Mouse (Mus musculus): Measurements from ENCODE around the gene Cdk2. TPM values are rescaled to one million over a fixed set of nuclear protein-coding genes. Genes with fewer than 3 reads are reported as not detected.

Cdk2 gene
- total and polyA plus RNA-seq, 2 experiments from 2014 or later = 10.7 to 11.1 TPM

DNA sequence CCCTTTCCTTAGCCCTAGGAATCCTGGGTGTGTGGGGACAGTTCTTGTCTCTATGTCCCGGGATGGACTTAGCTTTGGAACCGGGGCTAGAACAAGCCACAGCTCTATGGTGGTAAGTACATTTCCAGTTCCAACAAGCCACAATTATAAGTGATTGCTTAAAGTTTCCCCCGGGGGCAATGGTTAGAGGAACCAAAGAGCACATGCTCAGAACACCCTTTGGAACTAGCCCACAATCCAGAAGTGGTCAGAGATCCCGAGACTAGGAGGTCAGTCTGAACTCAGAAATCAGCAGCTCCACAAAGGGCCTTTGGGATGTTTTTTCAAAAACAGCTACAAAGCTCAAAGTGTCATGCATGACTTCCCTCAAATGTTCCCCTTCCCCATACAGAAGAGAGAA lies 51.0 kb downstream of the Cdk2 start:
- Histone ChIP-seq H3K4me3 (ENCODE audit: low read depth, low read length) (no peak overlapping the region), H3K36me3 (ENCODE audit: insufficient read depth, low read length) (no peaks in the 10 kb centered on the region), H3K4me2 (ENCODE audit: low read depth, low read length, poor library complexity, severe bottlenecking) (no peak overlapping the region), H3K9ac (replicated peaks; ENCODE audit: low read length, poor library complexity, severe bottlenecking) (no peak overlapping the region), H3K27ac (ENCODE audit: low read depth, low read length) (no peak overlapping the region), H3K4me1 (ENCODE audit: insufficient read depth, low read length) (no peaks in the 10 kb centered on the region), H3K9me3 (ENCODE audit: low read length) (no peaks in the 10 kb centered on the region), H3K27me3 (ENCODE audit: insufficient read depth, low read length) (no peaks in the 10 kb centered on the region)
- ATAC-seq (ENCODE audit: low FRiP score) (no peak), DNase-seq (ENCODE audit: low spot score) (no peak)
- WGBS = 77% methylated on average over 4 of the region's 4 CpGs
- no peak for TF ChIP-seq CTCF (IDR thresholded peaks at IDR 0.05)

Other genes with a start within 250 kb of the Cdk2 start
- gene Smarcc2, start 245.8 kb downstream of the Cdk2 start, total RNA-seq (2014; rRNA removed) = 216 and 233 TPM in 2 replicates
- 129 and 143 TPM in 2 replicates for gene Smarcc2, start 245.8 kb downstream of the Cdk2 start, polyA plus RNA-seq (2015; fragmentation: Nextera tagmentation; extraction: Ambion mirVana)
- 648 and 715 TPM in 2 replicates for gene Myl6, start 210.9 kb downstream of the Cdk2 start, total RNA-seq (2014; rRNA removed)
- gene Myl6, start 210.9 kb downstream of the Cdk2 start, polyA plus RNA-seq (2015; fragmentation: Nextera tagmentation; extraction: Ambion mirVana) = 946 and 1,057 TPM in 2 replicates
- gene Myl6b, start 206.3 kb downstream of the Cdk2 start, total RNA-seq (2014; rRNA removed) = 24.6 and 28.6 TPM in 2 replicates
- 4.9 and 5.4 TPM in 2 replicates for gene Myl6b, start 206.3 kb downstream of the Cdk2 start, polyA plus RNA-seq (2015; fragmentation: Nextera tagmentation; extraction: Ambion mirVana)
- 16.2 and 16.6 TPM in 2 replicates for gene Esyt1, start 179.2 kb downstream of the Cdk2 start, total RNA-seq (2014; rRNA removed)
- gene Esyt1, start 179.2 kb downstream of the Cdk2 start, polyA plus RNA-seq (2015; fragmentation: Nextera tagmentation; extraction: Ambion mirVana) = 7.3 and 7.4 TPM in 2 replicates
- 20.6 and 30.3 TPM in 2 replicates for gene Zc3h10, start 157.3 kb downstream of the Cdk2 start, total RNA-seq (2014; rRNA removed)
- gene Zc3h10, start 157.3 kb downstream of the Cdk2 start, polyA plus RNA-seq (2015; fragmentation: Nextera tagmentation; extraction: Ambion mirVana) = 12.0 and 12.5 TPM in 2 replicates
- gene Rpl41, start 155.7 kb downstream of the Cdk2 start, total RNA-seq (2014; rRNA removed) = 772 and 807 TPM in 2 replicates
- gene Rpl41, start 155.7 kb downstream of the Cdk2 start, polyA plus RNA-seq (2015; fragmentation: Nextera tagmentation; extraction: Ambion mirVana) = 2,464 and 2,473 TPM in 2 replicates
- gene Pa2g4, start 139.0 kb downstream of the Cdk2 start, total RNA-seq (2014; rRNA removed) = 78.0 and 82.4 TPM in 2 replicates
- gene Pa2g4, start 139.0 kb downstream of the Cdk2 start, polyA plus RNA-seq (2015; fragmentation: Nextera tagmentation; extraction: Ambion mirVana) = 107 and 110 TPM in 2 replicates
- 1.1 and 1.2 TPM in 2 replicates for gene Erbb3, start 115.4 kb downstream of the Cdk2 start, total RNA-seq (2014; rRNA removed)
- gene Erbb3, start 115.4 kb downstream of the Cdk2 start, polyA plus RNA-seq (2015; fragmentation: Nextera tagmentation; extraction: Ambion mirVana) = 0.21 and 0.33 TPM in 2 replicates
- 1,580 and 1,646 TPM in 2 replicates for gene Rps26, start 78.3 kb downstream of the Cdk2 start, total RNA-seq (2014; rRNA removed)
- 382 and 398 TPM in 2 replicates for gene Rps26, start 78.3 kb downstream of the Cdk2 start, polyA plus RNA-seq (2015; fragmentation: Nextera tagmentation; extraction: Ambion mirVana)
- gene Ikzf4, start 59.0 kb downstream of the Cdk2 start, total RNA-seq (2014; rRNA removed) = 21.9 and 26.2 TPM in 2 replicates
- 16.8 and 17.9 TPM in 2 replicates for gene Ikzf4, start 59.0 kb downstream of the Cdk2 start, polyA plus RNA-seq (2015; fragmentation: Nextera tagmentation; extraction: Ambion mirVana)
- gene Suox, start 31.0 kb downstream of the Cdk2 start, total RNA-seq (2014; rRNA removed) = 11.5 and 15.7 TPM in 2 replicates
- gene Suox, start 31.0 kb downstream of the Cdk2 start, polyA plus RNA-seq (2015; fragmentation: Nextera tagmentation; extraction: Ambion mirVana) = 8.9 and 11.8 TPM in 2 replicates
- 129 and 131 TPM in 2 replicates for gene Rab5b, start 8.8 kb downstream of the Cdk2 start, total RNA-seq (2014; rRNA removed)
- gene Rab5b, start 8.8 kb downstream of the Cdk2 start, polyA plus RNA-seq (2015; fragmentation: Nextera tagmentation; extraction: Ambion mirVana) = 112 and 115 TPM in 2 replicates
- gene Pmel, start 836 bp downstream of the Cdk2 start, total RNA-seq (2014; rRNA removed) = 0.76 and 3.4 TPM in 2 replicates
- gene Pmel, start 836 bp downstream of the Cdk2 start, polyA plus RNA-seq (2015; fragmentation: Nextera tagmentation; extraction: Ambion mirVana) = 1.0 and 1.1 TPM in 2 replicates
- 4.5 and 7.5 TPM in 2 replicates for gene Dgka, start 39.8 kb upstream of the Cdk2 start, total RNA-seq (2014; rRNA removed)
- gene Dgka, start 39.8 kb upstream of the Cdk2 start, polyA plus RNA-seq (2015; fragmentation: Nextera tagmentation; extraction: Ambion mirVana) = 4.9 and 5.1 TPM in 2 replicates
- gene Pym1, start 42.9 kb upstream of the Cdk2 start, total RNA-seq (2014; rRNA removed) = 54.9 and 60.1 TPM in 2 replicates
- gene Pym1, start 42.9 kb upstream of the Cdk2 start, polyA plus RNA-seq (2015; fragmentation: Nextera tagmentation; extraction: Ambion mirVana) = 48.0 and 52.2 TPM in 2 replicates
- 1.3 and 1.8 TPM in 2 replicates for gene Mmp19, start 85.9 kb upstream of the Cdk2 start, total RNA-seq (2014; rRNA removed)
- gene Mmp19, start 85.9 kb upstream of the Cdk2 start, polyA plus RNA-seq (2015; fragmentation: Nextera tagmentation; extraction: Ambion mirVana) = 0.29 and 0.54 TPM in 2 replicates
- gene Dnajc14, start 99.0 kb upstream of the Cdk2 start, total RNA-seq (2014; rRNA removed) = 31.4 and 39.4 TPM in 2 replicates
- 34.6 and 37.7 TPM in 2 replicates for gene Dnajc14, start 99.0 kb upstream of the Cdk2 start, polyA plus RNA-seq (2015; fragmentation: Nextera tagmentation; extraction: Ambion mirVana)
- 18.6 and 21.8 TPM in 2 replicates for gene Tmem198b, start 99.3 kb upstream of the Cdk2 start, total RNA-seq (2014; rRNA removed)
- 17.1 and 18.9 TPM in 2 replicates for gene Tmem198b, start 99.3 kb upstream of the Cdk2 start, polyA plus RNA-seq (2015; fragmentation: Nextera tagmentation; extraction: Ambion mirVana)
- 30.7 and 36.8 TPM in 2 replicates for gene Sarnp, start 112.3 kb upstream of the Cdk2 start, total RNA-seq (2014; rRNA removed)
- gene Sarnp, start 112.3 kb upstream of the Cdk2 start, polyA plus RNA-seq (2015; fragmentation: Nextera tagmentation; extraction: Ambion mirVana) = 120 and 126 TPM in 2 replicates
- 6.9 and 11.1 TPM in 2 replicates for gene Ormdl2, start 116.6 kb upstream of the Cdk2 start, total RNA-seq (2014; rRNA removed)
- gene Ormdl2, start 116.6 kb upstream of the Cdk2 start, polyA plus RNA-seq (2015; fragmentation: Nextera tagmentation; extraction: Ambion mirVana) = 15.0 and 15.6 TPM in 2 replicates
- 16.9 and 22.4 TPM in 2 replicates for gene Gdf11, start 186.7 kb upstream of the Cdk2 start, total RNA-seq (2014; rRNA removed)
- gene Gdf11, start 186.7 kb upstream of the Cdk2 start, polyA plus RNA-seq (2015; fragmentation: Nextera tagmentation; extraction: Ambion mirVana) = 6.5 and 7.5 TPM in 2 replicates
- 16.6 and 28.6 TPM in 2 replicates for gene Cd63, start 196.0 kb upstream of the Cdk2 start, total RNA-seq (2014; rRNA removed)
- gene Cd63, start 196.0 kb upstream of the Cdk2 start, polyA plus RNA-seq (2015; fragmentation: Nextera tagmentation; extraction: Ambion mirVana) = 231 and 238 TPM in 2 replicates
- 8.8 and 10.5 TPM in 2 replicates for gene Rdh5, start 217.9 kb upstream of the Cdk2 start, total RNA-seq (2014; rRNA removed)
- 8.8 and 10.8 TPM in 2 replicates for gene Rdh5, start 217.9 kb upstream of the Cdk2 start, polyA plus RNA-seq (2015; fragmentation: Nextera tagmentation; extraction: Ambion mirVana)
- gene Bloc1s1, start 219.0 kb upstream of the Cdk2 start, total RNA-seq (2014; rRNA removed) = 87.8 and 100 TPM in 2 replicates
- 240 and 265 TPM in 2 replicates for gene Bloc1s1, start 219.0 kb upstream of the Cdk2 start, polyA plus RNA-seq (2015; fragmentation: Nextera tagmentation; extraction: Ambion mirVana)
- gene Itga7, start 228.8 kb upstream of the Cdk2 start, total RNA-seq (2014; rRNA removed) = 18.9 and 23.3 TPM in 2 replicates
- gene Itga7, start 228.8 kb upstream of the Cdk2 start, polyA plus RNA-seq (2015; fragmentation: Nextera tagmentation; extraction: Ambion mirVana) = 13.6 and 14.0 TPM in 2 replicates

All from midbrain, postnatal 0 days (tissue).